Mouse (Mus musculus) liver, embryonic 16.5 days (tissue): ENCODE results near the gene Lurap1. TPM values are rescaled to one million over a fixed set of nuclear protein-coding genes. Genes with fewer than 3 reads are reported as not detected.
A peak's percentile ranks its signal among the peaks of the same experiment; 100 is the strongest.

Experiments
- ATAC-seq: fragments of 200-750 bp; cut with Nextera tagmentation; 2 replicates; pipeline ENCODE4 v1.8.0; 2017; ENCODE audit warnings: low read depth, mild to moderate bottlenecking, moderate number of reproducible peaks, moderate library complexity
- H3K27ac ChIP-seq: fragments of 300-500 bp; sonication (generic); 2 replicates; pipeline ENCODE4 v1.5.1; 2014; ENCODE audit warnings: mild to moderate bottlenecking, low read length
- H3K27me3 ChIP-seq: fragments of 300-500 bp; sonication (generic); 2 replicates; pipeline ENCODE4 v1.6.1; 2014; ENCODE audit warnings: low read depth, low read length, mixed read lengths; ENCODE audit not compliant: control insufficient read depth, insufficient read depth
- H3K36me3 ChIP-seq: fragments of 300-500 bp; sonication (generic); 2 replicates; pipeline ENCODE4 v1.6.1; 2014; ENCODE audit warnings: mild to moderate bottlenecking; ENCODE audit not compliant: control insufficient read depth, insufficient read depth
- H3K4me1 ChIP-seq: fragments of 300-500 bp; sonication (generic); 2 replicates; pipeline ENCODE4 v1.6.1; 2014; ENCODE audit warnings: low read depth, low read length, mixed read lengths; ENCODE audit not compliant: control insufficient read depth
- H3K4me2 ChIP-seq: fragments of 300-500 bp; sonication (generic); 2 replicates; pipeline ENCODE4 v1.6.1; 2014; ENCODE audit warnings: low read depth, low read length, mixed read lengths
- H3K4me3 ChIP-seq: fragments of 300-500 bp; sonication (generic); 2 replicates; pipeline ENCODE4 v1.5.1; 2014; ENCODE audit warnings: low read depth, mild to moderate bottlenecking, low read length
- H3K9ac ChIP-seq: fragments of 300-500 bp; sonication (generic); 2 replicates; pipeline ENCODE4 v1.6.1; 2014; ENCODE audit warnings: low read depth, low read length
- H3K9me3 ChIP-seq: fragments of 300-500 bp; sonication (generic); replicated peaks from 2 replicates; pipeline ENCODE4 v1.6.1; 2016; ENCODE audit warnings: low read length; ENCODE audit not compliant: control insufficient read depth
- WGBS: fragments of 180-500 bp; shearing (Covaris S2); extraction: QIAGEN DNeasy Blood & Tissue Kit; methylation state at CpG from one replicate; pipeline ENCODE4 v1.1.7; 2014; ENCODE audit not compliant: insufficient replicate concordance; 5-methylcytosine and 5-hydroxymethylcytosine counted together
- polyA plus RNA-seq: library from polyadenylated mRNA; unstranded; fragments of >200 nt; fragmentation: Nextera tagmentation; extraction: Ambion mirVana; gene quantifications from 2 replicates; pipeline ENCODE4 v1.2.1, GENCODE M21; 2015

Lurap1 gene
- polyA plus RNA-seq, 1 experiment from 2014 or later: 0.38 TPM

GRCm38 (mm10) chr4:116150156-116150861 is 829 bp downstream of the Lurap1 start:
- peak; percentile 97 for ATAC-seq
- Histone ChIP-seq H3K36me3 (no peaks in the 10 kb centered on the region; the same call in 1 of the 2 replicates), H3K27me3 (0 out of 2 replicates have a peak, but pooled peaks cover under 1% of the 10 kb centered on the region), H3K4me1 (peaks cover 15% of the 10 kb centered on the region), H3K27ac (peak overlapping the region; percentile 74), H3K4me2 (peak overlapping the region; percentile 97), H3K9ac (peak overlapping the region; percentile 85), H3K4me3 (peak overlapping the region; percentile 79), H3K9me3 (no peaks in the 10 kb centered on the region; the same call in 1 of the 2 replicates)
- WGBS: 1% methylated on average over 51 of the region's 73 CpGs

GRCm38 (mm10) chr4:116149812-116150155 is 1.4 kb downstream of the Lurap1 start:
- Histone ChIP-seq H3K9me3 (no peaks in the 10 kb centered on the region; the same call in 1 of the 2 replicates), H3K27me3 (peaks cover 5% of the 10 kb centered on the region), H3K4me1 (peaks cover 15% of the 10 kb centered on the region), H3K27ac (peak overlapping the region; percentile 74), H3K36me3 (no peaks in the 10 kb centered on the region; the same call in 1 of the 2 replicates), H3K4me2 (peak overlapping the region; percentile 97), H3K9ac (peak overlapping the region; percentile 85), H3K4me3 (peak overlapping the region; percentile 79)
- WGBS: 28% methylated on average over 6 of the region's 6 CpGs
- ATAC-seq: no peak

GRCm38 (mm10) chr4:116143891-116144717 is 7.0 kb downstream of the Lurap1 start:
- Histone ChIP-seq H3K4me1 (peaks cover 3% of the 10 kb centered on the region; the same call in 1 of the 2 replicates), H3K9ac (peak overlapping the region; percentile 55; the same call in 1 of the 2 replicates), H3K36me3 (no peaks in the 10 kb centered on the region), H3K4me2 (peak overlapping the region; percentile 67), H3K27me3 (peaks cover 32% of the 10 kb centered on the region), H3K4me3 (peak overlapping the region; percentile 55), H3K27ac (no peak overlapping the region), H3K9me3 (no peaks in the 10 kb centered on the region; the same call in 1 of the 2 replicates)
- 1% methylated on average over 47 of the region's 47 CpGs for WGBS
- ATAC-seq: peak; percentile 47; the same call in 1 of the 2 replicates

- Histone ChIP-seq H3K9ac (no peak overlapping the region), H3K4me2 (peak overlapping the region; percentile 67; the same call in 1 of the 2 replicates), H3K27me3 (peaks cover 32% of the 10 kb centered on the region), H3K36me3 (no peaks in the 10 kb centered on the region), H3K27ac (no peak overlapping the region), H3K4me3 (no peak overlapping the region), H3K9me3 (no peaks in the 10 kb centered on the region; the same call in 1 of the 2 replicates), H3K4me1 (peaks cover 3% of the 10 kb centered on the region; the same call in 1 of the 2 replicates)
- no peak for ATAC-seq
- WGBS: 14% methylated on average over 7 of the region's 7 CpGs
These were observed 7.8 kb downstream of the Lurap1 start for GRCm38 (mm10) chr4:116143317-116143811.

- H3K9ac ChIP-seq: no peak overlapping the region
- H3K36me3 ChIP-seq: no peaks in the 10 kb centered on the region
- no peaks in the 10 kb centered on the region; the same call in 1 of the 2 replicates for H3K9me3 ChIP-seq
- H3K4me1 ChIP-seq: peaks cover 3% of the 10 kb centered on the region; the same call in 1 of the 2 replicates
- H3K27me3 ChIP-seq: peaks cover 32% of the 10 kb centered on the region
- no peak overlapping the region for H3K4me3 ChIP-seq
- no peak overlapping the region for H3K27ac ChIP-seq
- ATAC-seq: no peak
- 67% methylated on average over 7 of the region's 7 CpGs for WGBS
- H3K4me2 ChIP-seq: no peak overlapping the region
These were observed 8.9 kb downstream of the Lurap1 start for GRCm38 (mm10) chr4:116142269-116142668.

GRCm38 (mm10) chr4:116141736-116142135 is 9.4 kb downstream of the Lurap1 start:
- H3K27ac ChIP-seq: no peak overlapping the region
- H3K27me3 ChIP-seq: peaks cover 32% of the 10 kb centered on the region
- H3K9me3 ChIP-seq: no peaks in the 10 kb centered on the region
- H3K4me3 ChIP-seq: no peak overlapping the region
- ATAC-seq: no peak
- 52% methylated on average over 1 of the region's 1 CpGs for WGBS
- peaks cover 3% of the 10 kb centered on the region; the same call in 1 of the 2 replicates for H3K4me1 ChIP-seq
- no peaks in the 10 kb centered on the region for H3K36me3 ChIP-seq
- H3K9ac ChIP-seq: no peak overlapping the region
- no peak overlapping the region for H3K4me2 ChIP-seq

- H3K4me1 ChIP-seq: peaks cover 3% of the 10 kb centered on the region; the same call in 1 of the 2 replicates
These were observed 10.2 kb downstream of the Lurap1 start for GRCm38 (mm10) chr4:116140801-116141574.

GRCm38 (mm10) chr4:116137421-116137996 is 13.6 kb downstream of the Lurap1 start:
- H3K4me1 ChIP-seq: no peaks in the 10 kb centered on the region; the same call in 1 of the 2 replicates
- 53% methylated on average over 13 of the region's 13 CpGs for WGBS
- no peak overlapping the region for H3K4me3 ChIP-seq
- no peak for ATAC-seq
- H3K9me3 ChIP-seq: no peaks in the 10 kb centered on the region
- no peak overlapping the region for H3K9ac ChIP-seq
- H3K4me2 ChIP-seq: no peak overlapping the region
- no peaks in the 10 kb centered on the region for H3K36me3 ChIP-seq
- H3K27me3 ChIP-seq: peaks cover 5% of the 10 kb centered on the region
- H3K27ac ChIP-seq: no peak overlapping the region

More at GRCm38 (mm10) chr4:116140801-116141574, 10.2 kb downstream of the Lurap1 start:
- Histone ChIP-seq H3K27me3 (peaks cover 32% of the 10 kb centered on the region), H3K36me3 (no peaks in the 10 kb centered on the region), H3K4me2 (no peak overlapping the region), H3K4me3 (no peak overlapping the region), H3K9me3 (no peaks in the 10 kb centered on the region), H3K9ac (no peak overlapping the region), H3K27ac (no peak overlapping the region)
- 61% methylated on average over 7 of the region's 7 CpGs for WGBS
- no peak for ATAC-seq
